Mouse (Mus musculus): ENCODE measurements around the gene Ms4a6c.
"Not testable (repeated sequence)": the region's sequence is repeated elsewhere in the genome, so short reads cannot be mapped to it uniquely, and the experiment has no call there.

Ms4a6c gene

GRCm38 (mm10) chr19:11469215-11469614 is at the start of gene Ms4a6c:
TSS of gene Ms4a6c (plus strand) at chr19:11469366.
- in situ Hi-C loops (cut with MboI): not testable (repeated sequence)

GRCm38 (mm10) chr19:11431209-11431608 is 38.0 kb upstream of the Ms4a6c start:
- in situ Hi-C loops (cut with MboI): not testable (repeated sequence)

GRCm38 (mm10) chr19:11435058-11435834 is 33.9 kb upstream of the Ms4a6c start:
- in situ Hi-C loops (cut with MboI): no loop called here

- in situ Hi-C loops (cut with MboI): no loop called here
Measured at GRCm38 (mm10) chr19:11443338-11443737, 25.8 kb upstream of the Ms4a6c start, which contains the start of gene Ms4a4b. TSS of gene Ms4a4b (plus strand) at chr19:11443553.

- in situ Hi-C loops (cut with MboI): no loop called here
Measured at GRCm38 (mm10) chr19:11443964-11444363, 25.2 kb upstream of the Ms4a6c start.

GRCm38 (mm10) chr19:11447238-11447637 is 21.9 kb upstream of the Ms4a6c start:
- in situ Hi-C loops (cut with MboI): no loop called here

- in situ Hi-C loops (cut with MboI): not testable (repeated sequence)
Measured at GRCm38 (mm10) chr19:11459041-11459440, 10.1 kb upstream of the Ms4a6c start.

- in situ Hi-C loops (cut with MboI): not testable (repeated sequence)
Measured at GRCm38 (mm10) chr19:11464795-11465194, 4.4 kb upstream of the Ms4a6c start.

GRCm38 (mm10) chr19:11466471-11466870 is 2.7 kb upstream of the Ms4a6c start:
- in situ Hi-C loops (cut with MboI): no loop called here

- in situ Hi-C loops (cut with MboI): not testable (repeated sequence)
Measured at GRCm38 (mm10) chr19:11468361-11468760, 805 bp upstream of the Ms4a6c start.

GRCm38 (mm10) chr19:11479714-11480113 is 10.5 kb downstream of the Ms4a6c start:
- in situ Hi-C loops (cut with MboI): no loop called here

- in situ Hi-C loops (cut with MboI): no loop called here
Measured at GRCm38 (mm10) chr19:11482684-11483083, 13.5 kb downstream of the Ms4a6c start.

GRCm38 (mm10) chr19:11483941-11484340 is 14.8 kb downstream of the Ms4a6c start:
- in situ Hi-C loops (cut with MboI): no loop called here

- in situ Hi-C loops (cut with MboI): no loop called here
Measured at GRCm38 (mm10) chr19:11484388-11484787, 15.2 kb downstream of the Ms4a6c start.

GRCm38 (mm10) chr19:11485266-11485665 is 16.1 kb downstream of the Ms4a6c start:
- in situ Hi-C loops (cut with MboI): loop anchor here (5.0 kb wide), 1 partner anchor 98 kb away; no protein-coding TSS in a partner anchor

- in situ Hi-C loops (cut with MboI): loop anchor here (5.0 kb wide), 1 partner anchor 98 kb away; no protein-coding TSS in a partner anchor
Measured at GRCm38 (mm10) chr19:11485746-11486145, 16.6 kb downstream of the Ms4a6c start, which contains the start of gene Gm8369. TSS of gene Gm8369 (plus strand) at chr19:11485938.

GRCm38 (mm10) chr19:11486599-11486998 is 17.4 kb downstream of the Ms4a6c start:
- in situ Hi-C loops (cut with MboI): loop anchor here (5.0 kb wide), 1 partner anchor 99 kb away; no protein-coding TSS in a partner anchor

GRCm38 (mm10) chr19:11491406-11492189 is 22.4 kb downstream of the Ms4a6c start:
- in situ Hi-C loops (cut with MboI): loop anchor here (5.0 kb wide), 1 partner anchor 111 kb away; the partner anchor contains the start of gene Ms4a6d

- in situ Hi-C loops (cut with MboI): loop anchor here (5.0 kb wide), 1 partner anchor 110 kb away; the partner anchor contains the start of gene Ms4a6d
Measured at GRCm38 (mm10) chr19:11492671-11493070, 23.5 kb downstream of the Ms4a6c start.

- in situ Hi-C loops (cut with MboI): loop anchor here (5.0 kb wide), 1 partner anchor 108 kb away; the partner anchor contains the start of gene Ms4a6d
Measured at GRCm38 (mm10) chr19:11494519-11494918, 25.4 kb downstream of the Ms4a6c start.

- in situ Hi-C loops (cut with MboI): no loop called here
Measured at GRCm38 (mm10) chr19:11496361-11496760, 27.2 kb downstream of the Ms4a6c start.

- in situ Hi-C loops (cut with MboI): not testable (repeated sequence)
Measured at GRCm38 (mm10) chr19:11497300-11497699, 28.1 kb downstream of the Ms4a6c start.
